Mouse (Mus musculus): ENCODE results near the gene Cdkl5.
"Not testable (repeated sequence)": the region's sequence is repeated elsewhere in the genome, so short reads cannot be mapped to it uniquely, and the experiment has no call there.

The Cdkl5 gene

DNA sequence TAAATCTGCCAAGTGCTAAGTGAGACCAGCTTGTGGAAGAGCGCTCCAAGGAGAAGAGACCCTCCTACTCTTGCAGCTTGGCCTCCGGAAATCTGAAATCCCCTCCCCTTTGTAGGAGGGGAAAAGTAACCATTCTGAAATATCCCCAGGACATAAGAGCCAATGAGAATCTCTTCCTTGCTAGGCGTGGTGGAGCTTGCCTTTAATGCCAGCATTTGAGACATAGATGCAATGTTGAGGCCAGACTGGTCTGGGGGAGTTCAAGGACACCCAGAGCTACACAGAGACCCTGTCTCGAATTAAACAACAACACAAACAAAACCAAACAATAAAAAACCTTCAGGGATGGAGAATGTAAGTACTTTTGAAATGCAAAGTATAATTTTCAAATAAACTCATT lies 87.6 kb downstream of the Cdkl5 start, which contains the start of gene Gja6:
Gene Gja6, minus strand, starts transcription at position 101 of the 400 bp plus-strand sequence.
- no peak for DNase-seq (ENCODE audit: low spot score)

DNA sequence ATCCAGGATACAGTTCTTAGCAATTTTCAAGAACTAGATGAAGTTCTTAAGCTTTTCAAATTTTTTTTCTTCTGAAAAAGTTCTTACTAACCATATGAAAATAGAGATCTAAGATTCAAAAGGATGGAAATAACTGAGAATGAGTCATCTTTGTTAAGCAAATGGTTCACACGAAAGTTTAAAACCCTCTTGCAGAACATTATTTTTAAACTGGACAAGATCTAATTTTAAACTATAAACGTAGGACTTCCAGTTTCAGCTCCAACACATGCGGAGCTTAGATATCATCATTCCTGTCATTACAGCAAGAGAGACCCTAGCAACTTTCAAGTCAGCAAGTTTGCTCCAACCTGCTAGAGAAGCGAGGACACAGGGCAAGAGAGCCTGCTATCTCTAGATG lies 88.0 kb downstream of the Cdkl5 start:
- DNase-seq (ENCODE audit: low spot score) = no peak

DNA sequence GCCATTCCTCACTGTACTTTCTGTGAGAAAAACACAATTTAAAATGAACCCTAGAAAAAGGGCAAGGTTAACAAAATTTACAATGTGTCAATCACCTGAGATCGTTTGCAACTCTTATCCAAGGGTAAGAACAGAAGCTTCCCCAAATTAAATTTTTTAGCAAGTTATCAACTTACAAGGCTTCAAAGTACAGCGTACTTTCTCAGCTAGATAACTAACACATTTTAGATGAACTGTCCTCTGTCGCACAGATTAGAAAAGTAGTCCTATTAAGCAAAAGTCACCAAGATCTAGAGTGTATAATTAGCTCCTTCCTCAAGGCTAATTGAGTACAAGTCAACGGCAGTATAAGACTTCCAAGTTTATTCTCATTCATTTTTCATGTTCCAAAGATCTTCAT lies 88.6 kb downstream of the Cdkl5 start:
- DNase-seq (ENCODE audit: low spot score) = no peak

DNA sequence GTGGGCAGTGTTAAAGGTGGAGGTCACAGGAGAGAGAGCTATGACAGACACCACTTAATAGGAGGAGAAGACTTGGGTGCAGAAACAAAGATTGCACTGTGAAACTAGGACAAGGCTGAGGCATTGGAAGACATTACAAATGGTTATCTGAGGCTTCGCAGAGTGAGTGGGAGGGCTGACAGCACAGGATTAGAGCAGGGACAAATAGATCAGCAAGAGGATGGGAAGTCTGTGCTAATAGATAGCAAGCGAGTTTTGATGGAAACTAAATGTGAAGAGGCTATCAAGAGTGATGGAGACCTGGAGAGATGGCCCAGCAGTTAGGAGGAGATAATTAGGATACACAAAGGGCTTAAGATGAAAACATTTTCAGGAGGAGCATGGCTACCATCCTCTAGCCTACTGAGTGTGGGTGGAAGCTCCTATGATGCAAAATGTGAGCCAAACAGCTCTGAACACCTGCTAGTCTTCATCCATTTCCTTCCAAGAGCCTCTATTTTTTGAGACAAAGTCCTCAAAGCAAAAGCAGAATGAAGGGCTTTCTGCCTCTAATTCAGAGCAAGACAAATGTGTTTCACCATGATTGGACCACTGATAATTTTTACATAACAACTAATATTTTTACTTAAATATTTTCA lies 89.3 kb downstream of the Cdkl5 start:
- no peak for DNase-seq (ENCODE audit: low spot score)

DNA sequence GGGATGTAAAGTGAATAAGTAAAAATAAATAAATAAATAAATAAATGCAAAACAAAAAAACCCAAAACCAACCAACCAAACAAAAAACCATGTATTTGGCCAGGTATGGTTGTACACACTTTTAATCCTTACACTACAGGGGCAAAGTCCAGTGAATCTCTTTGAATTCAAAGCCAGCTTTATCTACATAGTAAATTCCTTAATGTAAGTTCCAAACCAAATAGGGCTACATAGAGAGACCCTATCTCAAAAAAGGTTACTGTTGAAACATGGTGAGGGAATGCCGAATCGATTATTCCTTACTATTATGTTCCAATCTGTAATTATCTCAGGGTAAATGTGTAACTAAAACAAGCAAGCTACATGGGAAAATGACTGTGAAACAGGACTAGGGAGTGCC lies 93.4 kb downstream of the Cdkl5 start:
- no peak for DNase-seq (ENCODE audit: low spot score)

DNA sequence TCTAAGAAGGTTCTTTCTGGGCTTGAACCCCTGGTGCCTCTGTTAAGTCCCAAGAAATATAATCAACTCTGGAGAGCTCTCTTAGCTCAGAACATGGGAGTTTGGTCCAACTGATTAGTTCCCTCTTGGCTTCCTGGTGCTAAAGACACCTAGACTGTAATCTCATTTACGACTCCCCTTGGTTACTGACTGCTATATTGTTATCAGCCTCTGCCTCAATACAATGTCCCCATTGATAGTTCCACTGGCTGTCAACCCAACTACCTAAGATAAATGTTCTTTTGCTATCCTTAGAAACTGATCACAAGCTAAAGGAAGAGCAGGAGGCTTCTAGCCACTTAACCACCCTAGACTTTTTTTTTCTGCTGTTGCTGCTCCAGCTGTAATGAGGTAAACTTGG lies 102.4 kb downstream of the Cdkl5 start:
- no peak for DNase-seq (ENCODE audit: low spot score)

DNA sequence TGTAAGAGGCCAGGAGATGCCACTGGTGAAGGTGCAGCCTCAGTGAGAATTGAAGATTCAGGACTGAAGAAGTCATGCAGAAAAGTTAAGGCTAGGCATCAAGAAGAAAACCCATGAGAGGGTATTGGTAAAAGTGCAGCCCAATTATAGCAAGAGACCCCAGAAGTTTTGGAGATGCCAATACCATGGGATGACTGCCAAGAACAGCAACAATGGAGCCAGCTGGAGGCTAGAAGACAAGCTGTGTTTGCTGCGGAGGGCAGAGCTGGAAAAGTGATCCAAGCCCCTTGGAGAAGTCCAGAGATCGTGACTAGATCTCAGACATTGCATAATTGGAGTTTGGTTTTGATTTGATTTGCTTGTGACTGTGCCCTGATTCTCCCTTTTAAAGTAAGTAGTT lies 108.2 kb downstream of the Cdkl5 start:
- DNase-seq (ENCODE audit: low spot score) = no peak

DNA sequence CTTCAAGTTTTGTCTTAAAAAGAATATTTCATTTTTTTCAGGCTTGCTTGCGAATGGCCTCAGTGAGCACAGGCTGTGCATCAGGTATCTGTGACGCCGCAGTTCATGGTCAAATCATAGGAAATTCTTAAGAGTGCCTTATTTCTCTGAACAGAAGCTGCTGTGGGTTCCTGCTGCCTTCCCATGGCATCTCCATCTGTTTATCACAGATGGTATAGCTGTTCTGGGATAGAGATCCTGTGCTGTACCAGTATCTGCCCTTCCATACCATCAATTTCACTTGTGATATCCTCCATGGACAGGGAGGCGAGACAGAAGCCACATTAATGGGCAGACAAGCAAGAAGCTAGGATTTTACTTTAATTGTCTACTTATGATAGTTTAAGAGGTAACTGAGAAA lies 127.9 kb downstream of the Cdkl5 start:
- no peak for DNase-seq (ENCODE audit: low spot score)

DNA sequence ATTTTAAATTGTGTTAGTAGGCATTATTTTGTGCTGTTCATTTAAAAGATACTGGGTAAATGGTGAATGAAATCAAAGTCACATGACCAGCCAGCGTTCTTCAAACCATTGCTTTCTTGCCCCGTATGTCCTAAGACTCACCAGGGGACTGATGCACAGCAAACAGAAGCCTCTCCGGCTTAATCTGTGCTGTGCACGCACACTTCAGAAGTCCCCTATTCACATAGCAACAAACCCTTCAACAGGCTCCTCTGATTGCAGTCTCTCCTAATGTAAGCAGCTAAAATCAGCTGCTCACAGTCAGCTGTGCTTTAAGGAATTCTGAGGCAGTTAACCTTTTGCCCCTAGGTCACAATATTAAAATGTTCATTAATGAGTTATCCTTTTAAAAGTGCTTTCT lies 129.5 kb downstream of the Cdkl5 start:
- DNase-seq (ENCODE audit: low spot score) = no peak

DNA sequence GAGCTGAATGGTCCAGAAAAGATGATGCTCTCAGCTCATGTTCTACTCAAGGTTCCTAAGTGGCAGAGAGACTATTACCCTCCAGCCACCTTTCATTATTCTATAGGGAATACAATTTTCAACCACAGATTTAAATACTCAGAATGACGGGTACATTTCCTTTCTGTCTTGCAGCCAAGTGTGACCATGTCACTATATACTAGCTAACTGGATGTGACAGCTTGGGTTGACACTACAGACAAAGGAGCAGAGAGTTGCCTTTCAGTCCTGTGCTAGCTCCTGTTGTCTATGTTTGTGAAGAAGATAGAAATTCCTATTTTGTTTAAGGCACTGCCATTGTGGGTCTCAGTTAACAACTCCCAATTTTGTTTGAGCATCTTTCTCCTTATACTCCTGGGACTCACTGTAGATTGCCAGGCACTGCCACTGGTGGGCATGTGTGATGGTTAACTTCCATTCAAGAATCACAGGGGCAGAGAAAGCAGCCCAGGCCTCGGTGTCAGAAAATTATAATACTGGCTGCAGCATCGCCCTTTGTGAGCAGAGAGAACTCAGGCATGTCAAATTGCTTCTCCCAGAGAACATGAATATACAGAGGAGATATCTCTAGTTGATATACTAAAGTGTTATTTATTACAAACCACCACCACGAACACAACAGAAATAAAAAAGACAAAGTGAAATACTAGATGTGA lies 130.7 kb downstream of the Cdkl5 start:
- no peak for DNase-seq (ENCODE audit: low spot score)

DNA sequence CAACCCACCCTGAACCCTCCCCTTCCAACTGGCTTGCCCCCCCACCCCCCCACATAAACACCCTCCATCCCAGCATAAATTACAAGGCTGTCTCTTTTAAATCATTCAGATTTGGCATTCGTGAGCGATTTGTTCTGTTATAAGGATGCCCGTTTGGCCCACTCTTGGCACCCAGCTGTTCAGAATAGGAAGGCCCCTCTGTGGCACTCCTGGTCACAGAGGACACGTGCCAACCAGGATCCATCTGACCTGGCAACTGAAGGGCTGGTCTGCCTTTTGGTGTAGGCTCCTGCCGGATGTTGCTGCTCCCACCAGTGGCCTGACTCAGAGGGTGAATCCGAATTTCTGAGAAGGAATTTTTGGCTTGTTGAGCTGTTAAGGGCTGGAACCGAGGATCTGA lies 186.3 kb downstream of the Cdkl5 start:
- DNase-seq (ENCODE audit: low spot score) = no peak

DNA sequence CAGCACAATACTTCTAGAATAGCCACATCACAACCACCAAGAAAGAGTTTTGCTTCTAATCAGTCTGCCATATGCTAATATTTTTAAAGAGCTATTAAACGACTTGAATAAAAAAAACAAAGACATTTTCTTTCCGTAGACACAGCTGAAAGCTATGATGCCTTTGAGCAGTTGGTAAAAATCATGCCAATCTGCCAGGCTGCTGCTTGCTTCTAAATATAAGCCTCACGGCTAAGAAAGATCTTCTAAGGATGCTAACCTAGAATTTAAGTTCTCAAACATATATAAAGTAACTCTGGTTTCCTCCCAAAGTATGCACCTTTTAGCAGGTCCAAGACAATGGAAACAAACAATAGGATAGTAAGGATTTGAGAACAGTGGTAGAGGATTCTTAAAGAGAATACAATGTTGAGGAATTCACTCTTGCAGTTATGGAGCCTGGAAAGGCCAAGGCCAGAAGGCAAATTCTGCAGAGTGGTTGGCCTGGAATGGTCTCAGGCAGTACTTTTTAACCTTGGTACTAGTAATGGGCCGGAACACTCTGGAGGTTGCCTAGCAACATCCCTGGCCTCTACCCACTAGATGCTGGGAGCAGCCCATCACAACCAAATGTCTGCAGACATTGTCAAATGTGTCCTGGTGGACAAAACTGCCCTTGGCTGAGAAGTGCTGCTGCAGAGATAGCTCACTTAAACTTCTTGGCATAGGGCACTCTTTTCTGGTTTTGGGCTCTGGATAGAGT lies 189.9 kb downstream of the Cdkl5 start:
- DNase-seq (ENCODE audit: low spot score) = peak; percentile 12

DNA sequence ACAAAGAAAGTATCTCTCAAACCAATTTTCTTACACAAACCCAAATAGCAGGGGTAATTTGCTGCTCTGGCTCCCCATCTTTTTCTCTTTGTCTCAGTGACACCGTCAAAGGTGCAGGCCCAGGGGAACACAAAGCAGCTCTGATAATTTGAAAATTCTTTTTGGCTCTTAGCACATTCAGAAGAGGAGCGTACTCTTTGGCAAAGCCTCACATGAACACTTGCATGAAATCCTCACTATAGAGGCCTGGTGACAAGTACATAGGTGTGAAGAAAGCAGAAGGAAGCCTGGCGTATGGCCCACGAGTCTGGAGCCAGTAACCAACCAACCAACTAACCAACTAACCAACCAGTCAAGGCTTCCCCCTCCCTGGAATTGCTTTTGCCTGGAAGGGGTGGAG lies 199.6 kb downstream of the Cdkl5 start:
- no peak for DNase-seq (ENCODE audit: low spot score)

DNA sequence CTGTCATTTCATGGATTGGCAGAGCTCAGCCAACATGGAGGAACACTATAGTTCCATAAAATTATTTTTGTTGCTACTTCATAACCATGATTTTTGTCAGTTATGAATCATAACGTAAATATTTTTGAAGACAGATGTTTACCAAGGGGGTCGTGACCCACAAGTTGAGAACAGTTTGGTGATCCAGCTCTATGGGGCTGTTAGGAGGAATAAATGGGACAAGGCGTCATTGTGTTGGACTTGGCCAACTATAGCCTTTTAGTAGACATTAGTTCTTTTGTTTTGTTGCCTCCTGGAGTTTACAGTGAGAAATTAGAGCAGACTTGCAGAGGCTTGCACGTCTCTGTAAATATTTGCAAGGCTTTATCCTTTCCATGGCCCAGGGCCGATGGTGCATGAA lies 212.2 kb downstream of the Cdkl5 start:
- DNase-seq (ENCODE audit: low spot score) = no peak

DNA sequence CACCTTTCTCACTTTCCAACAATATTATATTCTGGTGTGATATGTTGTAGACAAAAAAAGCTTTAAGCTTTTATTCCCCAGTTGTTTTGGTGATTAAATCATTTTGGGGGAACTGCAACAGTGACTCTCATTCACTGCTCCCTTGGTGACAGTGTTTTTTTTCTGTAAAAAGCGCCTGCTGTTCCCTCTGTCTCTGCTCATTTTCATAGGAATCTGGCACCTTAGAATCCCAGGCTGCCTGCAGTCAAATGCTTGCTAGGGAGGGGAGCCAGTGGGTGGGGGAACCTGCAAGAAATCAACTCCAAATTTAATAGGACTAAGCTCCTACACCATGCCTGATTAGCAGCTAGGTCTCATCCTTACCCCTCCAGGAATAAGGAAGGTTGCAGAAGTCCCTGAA lies 221.5 kb downstream of the Cdkl5 start:
- DNase-seq (ENCODE audit: low spot score) = no peak

DNA sequence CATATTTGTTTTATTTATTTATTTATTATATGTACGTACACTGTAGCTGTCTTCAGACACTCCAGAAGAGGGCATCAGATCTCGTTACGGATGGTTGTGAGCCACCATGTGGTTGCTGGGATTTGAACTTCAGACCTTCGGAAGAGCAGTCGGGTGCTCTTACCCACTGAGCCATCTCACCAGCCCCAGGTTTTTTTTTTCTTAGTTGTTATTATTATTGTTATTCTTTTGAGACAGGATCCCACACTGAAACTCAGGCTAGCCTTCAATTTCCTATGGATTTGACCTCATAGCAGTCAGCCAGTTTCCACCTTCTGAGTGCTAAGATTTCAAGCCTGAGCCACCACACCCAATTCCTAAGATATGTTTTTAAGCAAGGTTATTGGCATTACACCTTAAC lies 224.9 kb downstream of the Cdkl5 start:
- not testable (repeated sequence) for DNase-seq (ENCODE audit: low spot score)

DNA sequence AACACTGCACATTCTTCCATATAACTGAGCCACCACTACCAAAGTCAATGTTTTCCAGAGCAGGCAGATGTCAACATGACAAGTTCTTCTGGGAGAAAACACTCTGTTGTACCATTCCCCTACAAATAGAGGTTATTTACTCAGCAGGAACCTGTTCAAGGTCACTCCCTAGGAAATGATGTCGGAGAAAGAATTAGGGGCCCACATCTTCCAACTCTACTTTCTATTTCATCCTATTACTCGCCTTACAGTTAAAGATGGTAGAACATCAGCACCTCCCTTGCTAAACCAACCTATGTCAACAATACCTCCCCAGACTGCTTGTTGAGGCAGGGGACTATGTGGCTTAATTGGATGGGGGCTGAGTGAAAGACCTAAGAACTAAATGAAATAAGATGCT lies 226.8 kb downstream of the Cdkl5 start, which contains the start of gene Rs1:
Gene Rs1, plus strand, starts transcription at position 301 of the 400 bp plus-strand sequence.
- DNase-seq (ENCODE audit: low spot score) = no peak

DNA sequence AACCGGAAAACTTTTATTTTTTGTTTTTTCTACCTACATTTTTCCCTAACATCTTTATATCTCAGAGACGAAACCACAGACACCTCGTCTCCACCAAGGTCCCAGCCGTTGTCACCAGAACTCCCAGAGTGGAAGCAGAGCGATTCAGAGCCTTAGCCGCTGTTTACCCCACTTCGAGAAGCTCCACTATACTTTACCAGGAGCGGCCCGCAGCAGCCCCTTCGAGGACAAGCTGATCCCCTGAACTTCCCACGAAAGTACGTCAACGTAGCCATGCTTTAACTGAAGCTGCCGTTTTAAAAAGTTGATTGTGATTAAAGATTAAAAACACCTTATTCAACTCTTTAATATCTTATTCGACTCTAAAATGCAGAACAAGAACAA lies 228.3 kb downstream of the Cdkl5 start:
- no peak for DNase-seq (ENCODE audit: low spot score)

DNA sequence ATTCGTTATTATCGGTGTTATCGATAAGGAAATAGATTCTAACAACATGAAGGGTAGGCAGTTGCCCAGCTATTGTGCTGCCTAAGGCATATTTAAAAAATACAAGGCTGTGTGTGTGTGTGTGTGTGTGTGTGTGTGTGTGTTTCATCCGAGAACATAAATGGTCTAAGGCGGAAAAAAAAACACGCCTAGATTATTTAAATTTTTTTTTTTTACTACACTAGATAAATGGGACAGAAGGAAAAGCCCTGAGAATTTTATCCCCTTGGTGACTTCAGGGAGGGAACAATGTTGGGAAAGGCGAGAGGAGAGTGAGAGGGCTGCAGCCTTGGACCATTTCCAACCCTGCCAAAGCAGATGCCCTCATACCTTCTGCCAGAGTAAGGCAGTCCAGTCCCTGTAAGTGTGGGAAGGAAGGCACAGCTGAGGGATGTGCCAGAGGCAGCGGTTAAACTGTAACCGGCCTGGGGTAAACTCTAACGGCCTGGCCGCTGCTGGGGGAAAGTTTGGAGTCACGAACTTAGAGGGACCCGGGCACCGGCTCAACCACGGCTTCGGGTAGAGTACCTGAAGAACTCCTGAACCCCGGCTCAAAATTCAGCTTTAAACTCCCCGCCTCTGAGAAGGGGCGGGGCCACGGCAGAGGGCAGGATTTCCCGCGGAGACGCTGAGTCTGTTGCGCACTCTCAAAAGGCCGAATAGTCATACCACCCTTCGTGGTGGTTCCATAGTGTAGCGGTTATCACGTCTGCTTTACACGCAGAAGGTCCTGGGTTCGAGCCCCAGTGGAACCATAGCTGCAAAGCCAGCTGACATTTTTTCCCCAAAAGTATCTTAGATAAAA lies 228.9 kb downstream of the Cdkl5 start:
- DNase-seq (ENCODE audit: low spot score) = peak; percentile 93

DNA sequence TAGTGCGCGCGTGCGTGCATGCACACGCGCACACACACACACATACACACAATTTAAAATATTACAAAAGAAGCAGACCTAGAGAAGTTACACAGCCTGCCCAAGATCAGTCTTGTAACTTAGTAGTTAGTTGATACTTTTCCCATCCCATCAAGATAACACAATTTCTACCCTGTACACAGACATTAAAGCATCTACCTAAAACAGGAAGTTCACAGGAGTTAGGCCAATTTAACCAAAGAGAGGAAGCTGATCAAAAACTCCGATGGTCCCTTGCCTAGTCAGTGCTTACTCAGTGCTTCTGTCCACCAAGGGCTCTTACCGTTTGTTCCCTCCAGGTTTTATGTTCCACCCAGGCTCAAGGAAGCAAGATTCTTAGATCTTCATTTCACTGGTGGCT lies 243.7 kb downstream of the Cdkl5 start:
- DNase-seq (ENCODE audit: low spot score) = no peak

DNA sequence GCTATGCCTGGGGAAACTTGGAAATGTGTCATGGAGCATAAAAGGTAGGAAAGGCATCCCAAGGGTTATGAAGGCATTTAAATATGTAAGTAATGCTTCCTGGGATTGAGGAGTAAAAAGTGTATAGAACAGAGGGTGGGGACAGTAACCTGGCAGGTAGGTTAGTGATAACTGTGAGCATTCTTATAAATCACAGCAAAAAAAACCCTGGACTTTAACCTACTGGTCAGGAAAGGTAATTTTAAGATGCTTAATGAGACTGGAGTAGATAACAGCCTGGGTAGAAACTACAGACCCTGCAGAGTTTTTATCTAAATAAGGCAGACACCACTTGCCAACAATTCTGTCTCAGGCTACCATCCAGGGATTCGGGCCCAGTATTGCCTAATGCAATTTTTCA lies 245.9 kb downstream of the Cdkl5 start:
- DNase-seq (ENCODE audit: low spot score) = no peak

DNA sequence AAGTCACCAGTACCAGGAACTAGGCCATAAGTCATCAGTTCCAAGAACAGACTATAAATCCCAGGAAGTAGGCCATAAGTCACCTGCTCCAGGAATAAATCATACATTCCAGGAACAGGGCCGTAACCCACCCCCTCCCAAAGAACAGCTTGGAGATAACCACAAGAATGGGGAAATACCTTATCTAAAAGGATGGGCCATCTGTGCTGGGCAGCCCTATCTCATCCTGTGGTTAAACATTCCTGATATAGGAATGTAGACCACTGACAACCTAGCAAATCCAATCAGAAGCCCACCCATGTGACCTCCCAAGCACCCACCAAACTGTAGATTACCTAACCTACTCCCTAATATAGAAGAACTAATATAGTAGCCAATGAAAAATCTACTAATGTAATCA lies 249.1 kb downstream of the Cdkl5 start:
- DNase-seq (ENCODE audit: low spot score) = no peak
